23 mouse cellular contexts compared by ENCODE assay signal in the genomic region with DNA sequence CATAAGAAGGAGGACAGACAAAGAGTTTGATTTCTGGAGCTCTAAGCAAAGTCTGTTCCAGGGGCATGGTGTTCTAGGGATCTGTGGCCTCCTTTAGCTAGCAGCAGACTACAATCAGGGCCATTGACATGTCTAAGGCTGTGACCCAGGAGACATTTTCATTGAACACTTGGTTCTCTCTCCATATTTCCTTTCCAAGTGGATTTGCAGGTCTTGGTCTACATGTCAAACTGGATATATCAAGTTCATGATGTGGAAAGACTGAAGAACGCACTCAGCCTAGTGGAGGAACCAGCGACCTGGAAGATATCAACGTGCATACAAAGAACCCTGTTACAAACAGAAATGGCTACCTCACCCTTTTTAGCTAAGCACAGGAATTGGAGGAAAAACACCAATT.
A peak's percentile ranks its signal among the peaks of the same experiment; 100 is the strongest.
DNase-seq lines count a peak whose midpoint lies in the region; ATAC-seq and TF ChIP-seq lines count a peak whose summit lies in the region.
"Had no signal": no experiment of that assay in that cellular context is flagged by ENCODE, and none has a peak within 500 bp of the region (broad histone marks: within the 10 kb centered on the region; RNA-seq: fewer than 3 reads in every experiment).

No protein-coding gene starts in this region.

- ATAC-seq in hindbrain, embryonic 16.5 days: no peak
- ATAC-seq in hindbrain, embryonic 13.5 days (ENCODE audit: low FRiP score): no peak
- no peak for ATAC-seq in midbrain, postnatal 0 days (ENCODE audit: low FRiP score)
- ATAC-seq in midbrain, embryonic 11.5 days (ENCODE audit: low FRiP score): no peak
- ATAC-seq: intestine, postnatal 0 days; liver, embryonic 12.5 days had no signal

- H3K9me3 ChIP-seq in hindbrain, embryonic 16.5 days (ENCODE audit: control insufficient read depth, low read length): no peaks in the 10 kb centered on the region
- no peaks in the 10 kb centered on the region for H3K9me3 ChIP-seq in hindbrain, embryonic 13.5 days
- H3K9me3 ChIP-seq in midbrain, postnatal 0 days (ENCODE audit: low read length): no peaks in the 10 kb centered on the region
- no peaks in the 10 kb centered on the region for H3K9me3 ChIP-seq in midbrain, embryonic 11.5 days (ENCODE audit: control insufficient read depth, low read length)
- H3K9me3 ChIP-seq: heart, embryonic 13.5 days; limb, embryonic 13.5 days; liver, embryonic 12.5 days had no signal

- DNase-seq in cerebellum, postnatal 14 days: peak; percentile 24 to 31
- no peak for DNase-seq in cerebellum, adult 9-10 months
- DNase-seq in midbrain, postnatal 0 days (ENCODE audit: low spot score): peak; percentile 53
- DNase-seq in midbrain, embryonic 11.5 days (ENCODE audit: low spot score, missing footprints): no peak
- no peak for DNase-seq in urinary bladder, adult 18-20 months (ENCODE audit: low spot score in 2 of 2)
- DNase-seq: adrenal gland, postnatal 25 days; cerebellum, adult 9-11 months; gastrocnemius, postnatal 25 days; heart, adult 18-20 months; kidney, postnatal 25 days; layer of hippocampus, postnatal 36 days; lung, adult 18-20 months; lung, postnatal 10 days; right cerebral cortex, adult 18-20 months; right cerebral cortex, postnatal 4 days; thymus, postnatal 36 days had no signal

- 0 out of 2 replicates have a peak, but pooled peaks cover 2% of the 10 kb centered on the region for H3K4me1 ChIP-seq in hindbrain, embryonic 16.5 days (ENCODE audit: control insufficient read depth, insufficient read depth, low read depth, low read length)
- peaks cover 18% of the 10 kb centered on the region for H3K4me1 ChIP-seq in hindbrain, embryonic 13.5 days (replicated peaks)
- peaks cover 6% of the 10 kb centered on the region; the same call in 1 of the 2 replicates for H3K4me1 ChIP-seq in midbrain, postnatal 0 days (ENCODE audit: insufficient read depth, low read length)
- peaks cover 2% of the 10 kb centered on the region; the same call in 1 of the 2 replicates for H3K4me1 ChIP-seq in midbrain, embryonic 11.5 days (ENCODE audit: control insufficient read depth, insufficient read depth, low read length)
- H3K4me1 ChIP-seq: liver, embryonic 12.5 days had no signal

- H3K27ac ChIP-seq in hindbrain, embryonic 16.5 days (ENCODE audit: low read depth, low read length): peak overlapping the region; percentile 12; the same call in 1 of the 2 replicates
- H3K27ac ChIP-seq in hindbrain, embryonic 13.5 days: no peak overlapping the region
- H3K27ac ChIP-seq in midbrain, postnatal 0 days (ENCODE audit: low read depth, low read length): no peak overlapping the region
- H3K27ac ChIP-seq in midbrain, embryonic 11.5 days (ENCODE audit: low read depth, low read length): no peak overlapping the region
- H3K27ac ChIP-seq: heart, embryonic 13.5 days; layer of hippocampus, adult 2 months; limb, embryonic 13.5 days; liver, embryonic 12.5 days had no signal

- no peak overlapping the region for H3K9ac ChIP-seq in hindbrain, embryonic 16.5 days (ENCODE audit: low read depth, low read length)
- H3K9ac ChIP-seq in hindbrain, embryonic 13.5 days: no peak overlapping the region
- no peak overlapping the region for H3K9ac ChIP-seq in midbrain, postnatal 0 days (replicated peaks; ENCODE audit: low read length, poor library complexity, severe bottlenecking)
- H3K9ac ChIP-seq in midbrain, embryonic 11.5 days (ENCODE audit: low read length): no peak overlapping the region
- H3K9ac ChIP-seq: heart, embryonic 13.5 days; limb, embryonic 13.5 days; liver, embryonic 12.5 days had no signal

- no peak overlapping the region for H3K4me2 ChIP-seq in hindbrain, embryonic 16.5 days (ENCODE audit: low read length)
- no peak overlapping the region for H3K4me2 ChIP-seq in hindbrain, embryonic 13.5 days
- H3K4me2 ChIP-seq in midbrain, postnatal 0 days (ENCODE audit: low read depth, low read length, poor library complexity, severe bottlenecking): no peak overlapping the region
- no peak overlapping the region for H3K4me2 ChIP-seq in midbrain, embryonic 11.5 days
- H3K4me2 ChIP-seq: heart, embryonic 13.5 days; limb, embryonic 13.5 days; liver, embryonic 12.5 days had no signal

- no peak overlapping the region for H3K4me3 ChIP-seq in hindbrain, embryonic 16.5 days (ENCODE audit: low read length)
- no peak overlapping the region for H3K4me3 ChIP-seq in hindbrain, embryonic 13.5 days
- H3K4me3 ChIP-seq in midbrain, postnatal 0 days (ENCODE audit: low read depth, low read length): no peak overlapping the region
- no peak overlapping the region for H3K4me3 ChIP-seq in midbrain, embryonic 11.5 days (ENCODE audit: low read depth, low read length)
- H3K4me3 ChIP-seq: heart, embryonic 13.5 days; layer of hippocampus, adult 2 months; limb, embryonic 13.5 days; liver, embryonic 12.5 days had no signal

- WGBS in hindbrain, embryonic 16.5 days: 79% methylated on average over 3 of the region's 3 CpGs
- 85% methylated on average over 3 of the region's 3 CpGs for WGBS in hindbrain, embryonic 13.5 days
- WGBS in midbrain, postnatal 0 days: 86% methylated on average over 3 of the region's 3 CpGs
- WGBS in midbrain, embryonic 11.5 days: 81% methylated on average over 3 of the region's 3 CpGs

- H3K27me3 ChIP-seq in hindbrain, embryonic 16.5 days (replicated peaks; ENCODE audit: control insufficient read depth, insufficient read depth, low read length): no peaks in the 10 kb centered on the region
- no peaks in the 10 kb centered on the region for H3K27me3 ChIP-seq in hindbrain, embryonic 13.5 days
- no peaks in the 10 kb centered on the region for H3K27me3 ChIP-seq in midbrain, postnatal 0 days (ENCODE audit: insufficient read depth, low read length)
- H3K27me3 ChIP-seq in midbrain, embryonic 11.5 days (ENCODE audit: control insufficient read depth, insufficient read depth, low read length): no peaks in the 10 kb centered on the region
- H3K27me3 ChIP-seq: heart, embryonic 13.5 days; limb, embryonic 13.5 days; liver, embryonic 12.5 days had no signal

- no peaks in the 10 kb centered on the region for H3K36me3 ChIP-seq in hindbrain, embryonic 16.5 days (ENCODE audit: control insufficient read depth, insufficient read depth, low read length)
- no peaks in the 10 kb centered on the region for H3K36me3 ChIP-seq in hindbrain, embryonic 13.5 days
- H3K36me3 ChIP-seq in midbrain, postnatal 0 days (ENCODE audit: insufficient read depth, low read length): no peaks in the 10 kb centered on the region
- H3K36me3 ChIP-seq in midbrain, embryonic 11.5 days (ENCODE audit: control insufficient read depth, insufficient read depth, low read length): no peaks in the 10 kb centered on the region
- H3K36me3 ChIP-seq: limb, embryonic 13.5 days; liver, embryonic 12.5 days had no signal

- no peak for TF ChIP-seq CTCF in midbrain, postnatal 0 days (IDR thresholded peaks at IDR 0.05)

Comparison
In these comparisons a context has a peak if more than half of its experiments do, and no peak if none do; other contexts are left out.
1. DNase-seq: peak in cerebellum, postnatal 14 days (2 of 2) and midbrain, postnatal 0 days (single experiment); none in cerebellum, adult 9-10 months (single experiment), midbrain, embryonic 11.5 days (single experiment) and urinary bladder, adult 18-20 months (0 of 2).